In the genomic region with DNA sequence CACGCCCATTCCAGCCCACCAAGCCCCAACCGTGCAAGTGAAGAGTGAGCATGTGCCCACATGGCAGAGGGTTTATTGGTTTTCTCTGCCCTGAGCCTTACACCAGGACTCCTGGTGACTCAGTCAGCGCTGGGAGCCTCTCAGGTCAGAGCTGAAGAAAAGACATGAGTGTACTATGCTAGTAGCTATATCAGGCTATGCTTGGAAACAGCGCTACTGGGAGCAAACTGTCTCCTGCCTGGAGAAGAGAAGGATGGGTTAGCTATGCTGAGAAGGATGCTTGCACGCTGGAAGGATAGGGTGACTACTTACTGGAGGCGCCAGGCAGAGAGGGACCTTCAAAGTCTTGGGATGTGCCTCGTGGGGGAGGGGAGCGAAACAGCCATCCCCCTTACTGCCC, we compare ENCODE assay signal across 9 mouse cellular contexts. TPM values are rescaled to one million over a fixed set of nuclear protein-coding genes. Genes with fewer than 3 reads are reported as not detected.
DNase-seq lines count a peak whose midpoint lies in the region; ATAC-seq lines count a peak whose summit lies in the region.
"Had no signal": no experiment of that assay in that cellular context is flagged by ENCODE, and none has a peak within 500 bp of the region (broad histone marks: within the 10 kb centered on the region; RNA-seq: fewer than 3 reads in every experiment).

No protein-coding gene starts in this region.

- peak; percentile 6 for DNase-seq in hindbrain, embryonic 10.5 days (ENCODE audit: low spot score)
- no peak for DNase-seq in hindbrain, embryonic 11.5 days (ENCODE audit: low spot score)
- DNase-seq in embryonic facial prominence, embryonic 14.5 days (ENCODE audit: low spot score) = no peak
- DNase-seq in neural tube, embryonic 11.5 days (ENCODE audit: low spot score) = no peak
- no peak for DNase-seq in embryo, embryonic 9.5 days (ENCODE audit: extremely low spot score)
- no peak for DNase-seq in spleen, postnatal 36 days (ENCODE audit: low spot score in 2 of 2)
- no peak for DNase-seq in retina, postnatal 1 day

- WGBS in hindbrain, embryonic 10.5 days = 38% methylated on average over 8 of the region's 8 CpGs
- WGBS in hindbrain, embryonic 11.5 days = 47% methylated on average over 8 of the region's 8 CpGs
- WGBS in embryonic facial prominence, embryonic 14.5 days = 54% methylated on average over 6 of the region's 8 CpGs
- WGBS in hindbrain, embryonic 16.5 days = 37% methylated on average over 8 of the region's 8 CpGs
- 46% methylated on average over 7 of the region's 8 CpGs for WGBS in neural tube, embryonic 11.5 days

- peak overlapping the region; percentile 58 for H3K4me3 ChIP-seq in hindbrain, embryonic 10.5 days
- no peak overlapping the region for H3K4me3 ChIP-seq in hindbrain, embryonic 11.5 days (ENCODE audit: low read depth, low read length)
- no peak overlapping the region; the same call in 1 of the 2 replicates for H3K4me3 ChIP-seq in embryonic facial prominence, embryonic 14.5 days (ENCODE audit: low read depth, low read length)
- no peak overlapping the region for H3K4me3 ChIP-seq in hindbrain, embryonic 16.5 days (ENCODE audit: low read length)
- no peak overlapping the region for H3K4me3 ChIP-seq in neural tube, embryonic 11.5 days (ENCODE audit: low read depth, low read length)

- H3K9me3 ChIP-seq in hindbrain, embryonic 10.5 days = no peaks in the 10 kb centered on the region
- H3K9me3 ChIP-seq in hindbrain, embryonic 11.5 days (ENCODE audit: control insufficient read depth, low read length) = no peaks in the 10 kb centered on the region
- H3K9me3 ChIP-seq in embryonic facial prominence, embryonic 14.5 days (ENCODE audit: control insufficient read depth, low read length) = no peaks in the 10 kb centered on the region
- no peaks in the 10 kb centered on the region for H3K9me3 ChIP-seq in hindbrain, embryonic 16.5 days (ENCODE audit: control insufficient read depth, low read length)
- H3K9me3 ChIP-seq in neural tube, embryonic 11.5 days (ENCODE audit: control insufficient read depth, low read length) = no peaks in the 10 kb centered on the region
- H3K9me3 ChIP-seq: liver, embryonic 15.5 days had no signal

- H3K4me1 ChIP-seq in hindbrain, embryonic 10.5 days (replicated peaks) = peaks cover 26% of the 10 kb centered on the region
- H3K4me1 ChIP-seq in hindbrain, embryonic 11.5 days (replicated peaks; ENCODE audit: control insufficient read depth, insufficient read depth, low read length) = no peaks in the 10 kb centered on the region
- H3K4me1 ChIP-seq in embryonic facial prominence, embryonic 14.5 days (ENCODE audit: control insufficient read depth, insufficient read depth, low read length) = peaks cover 11% of the 10 kb centered on the region
- peaks cover 4% of the 10 kb centered on the region; the same call in 1 of the 2 replicates for H3K4me1 ChIP-seq in hindbrain, embryonic 16.5 days (ENCODE audit: control insufficient read depth, insufficient read depth, low read depth, low read length)
- 0 out of 2 replicates have a peak, but pooled peaks cover 4% of the 10 kb centered on the region for H3K4me1 ChIP-seq in neural tube, embryonic 11.5 days (ENCODE audit: control insufficient read depth, insufficient read depth, low read length)

- no peak overlapping the region for H3K27ac ChIP-seq in hindbrain, embryonic 10.5 days
- no peak overlapping the region for H3K27ac ChIP-seq in hindbrain, embryonic 11.5 days (ENCODE audit: low read depth, low read length)
- H3K27ac ChIP-seq in embryonic facial prominence, embryonic 14.5 days (replicated peaks; ENCODE audit: low read depth, low read length) = no peak overlapping the region
- H3K27ac ChIP-seq in hindbrain, embryonic 16.5 days (ENCODE audit: low read depth, low read length) = no peak overlapping the region
- no peak overlapping the region for H3K27ac ChIP-seq in neural tube, embryonic 11.5 days (ENCODE audit: low read depth, low read length)
- H3K27ac ChIP-seq: liver, embryonic 15.5 days had no signal

- H3K27me3 ChIP-seq in hindbrain, embryonic 10.5 days (ENCODE audit: insufficient read depth, poor library complexity, severe bottlenecking) = peaks cover 53% of the 10 kb centered on the region
- H3K27me3 ChIP-seq in hindbrain, embryonic 11.5 days (ENCODE audit: control insufficient read depth, insufficient read depth, low read length) = peaks cover 12% of the 10 kb centered on the region
- peaks cover 9% of the 10 kb centered on the region for H3K27me3 ChIP-seq in embryonic facial prominence, embryonic 14.5 days (replicated peaks; ENCODE audit: control insufficient read depth, insufficient read depth, low read length)
- peaks cover 6% of the 10 kb centered on the region for H3K27me3 ChIP-seq in hindbrain, embryonic 16.5 days (replicated peaks; ENCODE audit: control insufficient read depth, insufficient read depth, low read length)
- peaks cover 18% of the 10 kb centered on the region for H3K27me3 ChIP-seq in neural tube, embryonic 11.5 days (ENCODE audit: control insufficient read depth, insufficient read depth, low read length)

- H3K36me3 ChIP-seq in hindbrain, embryonic 10.5 days = no peaks in the 10 kb centered on the region
- no peaks in the 10 kb centered on the region for H3K36me3 ChIP-seq in hindbrain, embryonic 11.5 days (ENCODE audit: control insufficient read depth, insufficient read depth, low read length)
- H3K36me3 ChIP-seq in embryonic facial prominence, embryonic 14.5 days (ENCODE audit: control insufficient read depth, insufficient read depth, low read length) = no peaks in the 10 kb centered on the region
- H3K36me3 ChIP-seq in hindbrain, embryonic 16.5 days (ENCODE audit: control insufficient read depth, insufficient read depth, low read length) = no peaks in the 10 kb centered on the region
- H3K36me3 ChIP-seq in neural tube, embryonic 11.5 days (ENCODE audit: control insufficient read depth, insufficient read depth, low read length) = no peaks in the 10 kb centered on the region
- H3K36me3 ChIP-seq: liver, embryonic 15.5 days had no signal

- no peak for ATAC-seq in hindbrain, embryonic 11.5 days (ENCODE audit: low FRiP score)
- no peak for ATAC-seq in embryonic facial prominence, embryonic 14.5 days (ENCODE audit: low read depth)
- peak; percentile 10; the same call in 1 of the 2 replicates for ATAC-seq in hindbrain, embryonic 16.5 days
- ATAC-seq in neural tube, embryonic 11.5 days (ENCODE audit: insufficient read depth, low FRiP score, low TSS enrichment) = no peak

- no peak overlapping the region for H3K4me2 ChIP-seq in hindbrain, embryonic 11.5 days (replicated peaks; ENCODE audit: low read depth, low read length)
- peak overlapping the region; percentile 85; the same call in 1 of the 2 replicates for H3K4me2 ChIP-seq in embryonic facial prominence, embryonic 14.5 days (ENCODE audit: low read depth, low read length)
- no peak overlapping the region; the same call in 1 of the 2 replicates for H3K4me2 ChIP-seq in hindbrain, embryonic 16.5 days (ENCODE audit: low read length)
- peak overlapping the region; percentile 67; the same call in 1 of the 2 replicates for H3K4me2 ChIP-seq in neural tube, embryonic 11.5 days (ENCODE audit: low read depth)

- no peak overlapping the region for H3K9ac ChIP-seq in hindbrain, embryonic 11.5 days (ENCODE audit: low read depth, low read length)
- no peak overlapping the region for H3K9ac ChIP-seq in embryonic facial prominence, embryonic 14.5 days (ENCODE audit: low read depth, low read length)
- H3K9ac ChIP-seq in hindbrain, embryonic 16.5 days (ENCODE audit: low read depth, low read length) = no peak overlapping the region
- no peak overlapping the region for H3K9ac ChIP-seq in neural tube, embryonic 11.5 days (ENCODE audit: low read length)
- H3K9ac ChIP-seq: liver, embryonic 15.5 days had no signal

RNA-seq across cellular contexts. Expression of a gene that starts 30.9 kb away (rescaled TPM):
- 0.86 and 1.6 TPM in 2 replicates for polyA plus RNA-seq in hindbrain, embryonic 10.5 days (2016; fragmentation: Nextera tagmentation; extraction: Ambion mirVana)
- polyA plus RNA-seq in hindbrain, embryonic 11.5 days (2014; fragmentation: Nextera tagmentation; extraction: Ambion mirVana) = 1.3 and 1.9 TPM in 2 replicates
- polyA plus RNA-seq in embryonic facial prominence, embryonic 14.5 days (2014; fragmentation: Nextera tagmentation; extraction: Ambion mirVana) = 1.8 and 2.0 TPM in 2 replicates
- polyA plus RNA-seq in hindbrain, embryonic 16.5 days (2015; fragmentation: Nextera tagmentation; extraction: Ambion mirVana) = 2.6 and 4.7 TPM in 2 replicates
- polyA plus RNA-seq in neural tube, embryonic 11.5 days (2014; fragmentation: Nextera tagmentation; extraction: Ambion mirVana) = 1.9 and 2.1 TPM in 2 replicates

RNA-seq across cellular contexts. Expression of a gene that starts 38.6 kb away (rescaled TPM):
- polyA plus RNA-seq in hindbrain, embryonic 10.5 days (2016; fragmentation: Nextera tagmentation; extraction: Ambion mirVana) = 202 and 224 TPM in 2 replicates
- 196 and 198 TPM in 2 replicates for polyA plus RNA-seq in hindbrain, embryonic 11.5 days (2014; fragmentation: Nextera tagmentation; extraction: Ambion mirVana)
- 228 and 236 TPM in 2 replicates for polyA plus RNA-seq in embryonic facial prominence, embryonic 14.5 days (2014; fragmentation: Nextera tagmentation; extraction: Ambion mirVana)
- polyA plus RNA-seq in hindbrain, embryonic 16.5 days (2015; fragmentation: Nextera tagmentation; extraction: Ambion mirVana) = 346 and 375 TPM in 2 replicates
- polyA plus RNA-seq in neural tube, embryonic 11.5 days (2014; fragmentation: Nextera tagmentation; extraction: Ambion mirVana) = 208 and 210 TPM in 2 replicates

RNA-seq across cellular contexts. Expression of a gene that starts 38.7 kb away (rescaled TPM):
- 1.3 and 4.0 TPM in 2 replicates for polyA plus RNA-seq in hindbrain, embryonic 10.5 days (2016; fragmentation: Nextera tagmentation; extraction: Ambion mirVana)
- polyA plus RNA-seq in hindbrain, embryonic 11.5 days (2014; fragmentation: Nextera tagmentation; extraction: Ambion mirVana) = 3.6 and 4.0 TPM in 2 replicates
- 1.0 and 6.8 TPM in 2 replicates for polyA plus RNA-seq in embryonic facial prominence, embryonic 14.5 days (2014; fragmentation: Nextera tagmentation; extraction: Ambion mirVana)
- polyA plus RNA-seq in hindbrain, embryonic 16.5 days (2015; fragmentation: Nextera tagmentation; extraction: Ambion mirVana) = 4.1 and 4.6 TPM in 2 replicates
- polyA plus RNA-seq in neural tube, embryonic 11.5 days (2014; fragmentation: Nextera tagmentation; extraction: Ambion mirVana) = 0.84 TPM in 1 of 2 replicates, not detected in the other
- polyA plus RNA-seq: liver, embryonic 15.5 days had no signal

Comparison
In these comparisons a context has a peak if more than half of its experiments do, and no peak if none do; other contexts are left out.
1. H3K4me2 ChIP-seq: peak in embryonic facial prominence, embryonic 14.5 days (single experiment) and neural tube, embryonic 11.5 days (single experiment); none in hindbrain, embryonic 11.5 days (single experiment) and hindbrain, embryonic 16.5 days (single experiment).